Mouse (Mus musculus): ENCODE results near the gene Golph3.
"Not testable (repeated sequence)": the region's sequence is repeated elsewhere in the genome, so short reads cannot be mapped to it uniquely, and the experiment has no call there.

Gene Golph3

GRCm38 (mm10) chr15:12354281-12354810, 33.1 kb downstream of the Golph3 start:
- ATAC-seq (ENCODE audit: insufficient number of reproducible peaks, low FRiP score, low TSS enrichment): no peak

DNA sequence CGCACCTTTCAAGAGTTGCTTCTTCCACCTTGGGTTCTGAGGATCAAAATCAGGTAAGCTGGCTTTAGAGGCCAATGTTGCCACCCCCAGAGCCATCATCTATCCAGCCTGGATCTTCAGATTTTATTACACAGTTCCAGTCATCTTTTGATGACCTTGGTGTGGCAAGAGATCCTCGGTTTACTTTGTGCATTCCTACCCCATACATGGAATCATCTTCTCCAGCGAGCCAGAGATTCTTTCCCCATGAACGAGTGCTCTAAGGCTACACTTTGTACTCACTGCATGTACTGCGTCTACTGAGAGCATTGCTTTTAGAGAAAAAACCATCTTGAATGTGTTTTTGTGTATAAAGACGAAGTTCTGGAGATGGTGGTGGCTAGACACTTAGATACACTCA, 34.0 kb downstream of the Golph3 start:
- no peak for ATAC-seq (ENCODE audit: insufficient number of reproducible peaks, low FRiP score, low TSS enrichment)

- no peak for ATAC-seq (ENCODE audit: insufficient number of reproducible peaks, low FRiP score, low TSS enrichment)
Observed at GRCm38 (mm10) chr15:12355907-12356306, 34.7 kb downstream of the Golph3 start.

DNA sequence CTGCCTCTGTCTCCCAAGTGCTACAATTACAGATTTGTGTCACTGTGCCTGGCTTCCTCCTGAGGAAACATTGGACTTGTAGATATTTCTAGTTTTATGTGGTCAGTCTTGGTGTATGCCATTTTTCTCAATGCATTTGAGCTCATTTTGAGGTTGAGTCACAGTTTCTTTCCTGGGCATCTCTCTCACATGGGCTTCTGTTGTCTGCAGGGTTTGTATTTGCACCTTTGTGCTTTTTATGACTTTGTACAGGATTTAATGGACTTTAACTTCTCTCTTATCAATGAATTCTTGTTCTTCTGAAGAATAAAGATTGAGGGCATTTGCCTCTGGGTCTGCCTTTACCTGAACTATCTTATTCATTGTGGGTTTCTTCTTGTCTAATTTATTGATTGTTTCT, 36.2 kb downstream of the Golph3 start:
- ATAC-seq (ENCODE audit: insufficient number of reproducible peaks, low FRiP score, low TSS enrichment): no peak

DNA sequence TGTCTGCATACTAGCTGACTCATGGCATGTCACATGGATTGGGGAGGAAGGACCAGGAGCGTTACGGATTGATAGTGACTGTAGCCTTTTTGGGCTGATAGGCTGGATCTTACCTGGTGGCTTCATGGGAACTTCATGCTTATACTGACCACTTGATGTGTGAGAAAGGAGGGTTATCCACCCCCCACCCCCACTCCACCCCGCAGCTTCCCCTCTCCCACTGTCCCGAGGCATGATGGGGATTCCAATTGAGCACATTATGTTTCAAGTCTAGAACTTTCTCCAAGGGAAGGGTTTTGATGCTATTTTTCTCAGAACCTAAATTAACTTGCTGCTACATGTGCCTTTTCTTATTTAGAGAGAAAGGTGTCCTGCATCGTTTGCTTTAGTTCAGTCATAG, 37.1 kb downstream of the Golph3 start:
- ATAC-seq (ENCODE audit: insufficient number of reproducible peaks, low FRiP score, low TSS enrichment): no peak

DNA sequence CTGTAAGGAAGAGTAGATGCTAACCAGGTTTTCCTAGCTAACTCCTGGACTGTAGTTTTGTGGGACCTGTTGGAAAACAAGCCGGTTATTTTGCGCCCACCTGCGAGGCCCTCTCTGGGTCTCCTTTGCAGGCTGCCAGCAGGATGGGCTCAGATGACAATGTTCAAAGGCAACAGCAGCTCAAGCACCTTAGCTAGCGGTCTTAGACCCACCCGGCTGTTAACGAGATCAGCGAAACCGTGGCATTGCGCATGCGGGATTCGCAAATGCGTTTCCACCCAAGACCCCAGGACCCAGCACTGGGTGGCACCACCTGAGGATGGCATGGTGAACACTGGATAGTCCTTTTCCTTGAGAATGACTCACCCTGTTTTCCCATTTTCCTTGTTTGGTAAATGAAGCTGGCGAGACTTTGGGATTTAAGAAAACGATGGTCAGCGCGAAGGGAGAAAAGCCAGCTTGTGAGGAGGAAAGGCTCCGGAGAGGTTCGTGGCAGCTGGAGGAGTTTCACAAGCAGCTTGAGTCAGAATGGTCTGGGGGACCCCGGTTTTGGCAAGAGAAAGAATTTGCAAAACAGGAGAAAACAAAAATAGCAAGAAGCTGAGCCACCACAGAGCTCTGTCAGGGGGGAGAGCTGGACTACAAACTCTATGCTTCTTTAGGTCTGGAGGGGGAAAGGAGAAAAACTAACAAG, 39.4 kb downstream of the Golph3 start:
- no peak for ATAC-seq (ENCODE audit: insufficient number of reproducible peaks, low FRiP score, low TSS enrichment)

GRCm38 (mm10) chr15:12362001-12362700, 40.9 kb downstream of the Golph3 start:
- ATAC-seq (ENCODE audit: insufficient number of reproducible peaks, low FRiP score, low TSS enrichment): no peak

GRCm38 (mm10) chr15:12362701-12363040, 41.4 kb downstream of the Golph3 start:
- ATAC-seq (ENCODE audit: insufficient number of reproducible peaks, low FRiP score, low TSS enrichment): no peak

GRCm38 (mm10) chr15:12364096-12364495, 42.8 kb downstream of the Golph3 start:
- ATAC-seq (ENCODE audit: insufficient number of reproducible peaks, low FRiP score, low TSS enrichment): no peak

- ATAC-seq (ENCODE audit: insufficient number of reproducible peaks, low FRiP score, low TSS enrichment): no peak
Observed at GRCm38 (mm10) chr15:12365416-12366071, 44.3 kb downstream of the Golph3 start.

DNA sequence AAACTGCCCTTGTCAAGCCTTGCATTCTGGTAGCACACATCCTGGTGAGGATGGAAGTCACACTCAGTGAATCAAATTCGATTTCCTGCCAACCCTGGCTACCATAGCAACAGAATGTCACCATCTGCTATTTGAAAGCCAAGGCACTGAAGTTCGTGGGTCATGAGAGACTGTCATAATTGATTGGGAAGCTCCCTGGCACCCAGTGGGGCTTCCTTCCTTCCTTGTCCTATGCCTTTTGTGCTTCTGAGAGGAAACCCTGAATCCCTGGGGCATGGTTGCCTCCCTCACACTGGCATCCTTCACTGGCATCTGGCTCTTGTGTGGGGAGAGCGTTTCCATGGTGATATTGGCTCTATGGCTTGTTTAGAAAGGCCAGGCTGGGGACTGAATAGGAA, 44.8 kb downstream of the Golph3 start:
- ATAC-seq (ENCODE audit: insufficient number of reproducible peaks, low FRiP score, low TSS enrichment): peak; percentile 83

- not testable (repeated sequence) for ATAC-seq (ENCODE audit: insufficient number of reproducible peaks, low FRiP score, low TSS enrichment)
Observed at GRCm38 (mm10) chr15:12366580-12367305, 45.5 kb downstream of the Golph3 start.

- no peak for ATAC-seq (ENCODE audit: insufficient number of reproducible peaks, low FRiP score, low TSS enrichment)
Observed at GRCm38 (mm10) chr15:12367306-12368080, 46.2 kb downstream of the Golph3 start.

- no peak for ATAC-seq (ENCODE audit: insufficient number of reproducible peaks, low FRiP score, low TSS enrichment)
Observed at GRCm38 (mm10) chr15:12368357-12368756, 47.1 kb downstream of the Golph3 start.

DNA sequence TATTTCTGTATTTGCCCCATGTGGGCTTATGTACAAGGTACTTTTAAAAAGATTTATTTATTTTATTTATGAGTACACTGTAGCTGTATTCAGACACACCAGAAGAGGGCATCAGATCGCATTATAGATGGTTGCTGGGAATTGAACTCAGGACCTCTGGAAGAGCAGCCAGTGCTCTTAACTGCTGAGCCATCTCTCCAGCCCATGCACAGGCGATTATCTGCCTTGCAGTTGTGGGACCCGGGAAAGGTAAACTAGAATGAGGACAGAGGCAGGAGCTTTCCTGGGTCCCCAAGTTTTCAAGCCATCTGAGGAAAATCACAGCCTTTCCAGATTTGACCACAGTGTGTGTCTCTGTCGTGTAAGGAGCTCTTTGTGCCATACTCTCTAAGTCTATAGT, 47.6 kb downstream of the Golph3 start:
- ATAC-seq (ENCODE audit: insufficient number of reproducible peaks, low FRiP score, low TSS enrichment): no peak

DNA sequence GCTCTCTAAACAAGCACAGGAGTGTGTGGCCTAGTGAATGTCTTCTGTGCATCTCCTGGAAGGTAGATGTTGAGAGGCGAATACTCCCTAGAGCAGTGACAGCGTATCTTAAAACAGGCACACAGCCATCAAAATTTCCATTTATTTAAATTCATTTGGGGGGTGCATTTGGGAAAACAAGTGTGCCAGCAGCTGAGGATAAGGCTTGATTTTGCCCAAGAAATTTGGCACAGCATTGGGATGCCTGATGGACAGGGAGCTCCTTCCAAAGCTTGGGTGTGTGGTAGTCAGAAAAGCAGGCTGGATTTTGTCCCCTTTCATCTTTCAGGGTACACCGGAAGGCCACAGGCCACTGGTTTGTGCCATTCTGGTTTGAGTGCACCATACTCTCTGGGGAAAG, 48.8 kb downstream of the Golph3 start:
- ATAC-seq (ENCODE audit: insufficient number of reproducible peaks, low FRiP score, low TSS enrichment): no peak

- ATAC-seq (ENCODE audit: insufficient number of reproducible peaks, low FRiP score, low TSS enrichment): peak; percentile 56
Observed at GRCm38 (mm10) chr15:12371183-12371582, 49.9 kb downstream of the Golph3 start.

- no peak for ATAC-seq (ENCODE audit: insufficient number of reproducible peaks, low FRiP score, low TSS enrichment)
Observed at GRCm38 (mm10) chr15:12373496-12373895, 52.2 kb downstream of the Golph3 start.

GRCm38 (mm10) chr15:12373918-12374317, 52.7 kb downstream of the Golph3 start:
- ATAC-seq (ENCODE audit: insufficient number of reproducible peaks, low FRiP score, low TSS enrichment): no peak

DNA sequence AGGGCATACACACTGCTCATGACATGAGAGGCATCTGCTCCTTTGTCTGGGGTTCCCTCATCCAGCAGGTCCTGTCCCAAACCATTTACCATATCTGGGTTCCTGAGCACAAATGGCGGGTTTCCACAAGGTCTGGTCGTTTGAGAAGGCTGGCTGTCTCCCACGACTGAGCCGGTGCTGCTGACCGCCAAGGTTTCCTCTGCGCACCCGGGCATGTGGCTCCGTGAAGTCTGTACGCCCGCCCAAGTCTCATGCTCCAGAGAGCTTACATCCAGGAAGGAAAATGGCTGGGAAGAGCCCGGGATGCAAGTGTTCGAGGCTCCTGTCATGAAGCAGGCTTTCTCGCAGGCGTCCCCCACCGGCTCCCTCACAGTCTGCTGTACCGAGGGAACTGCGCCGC, 53.7 kb downstream of the Golph3 start:
- no peak for ATAC-seq (ENCODE audit: insufficient number of reproducible peaks, low FRiP score, low TSS enrichment)

Data from cerebellum, adult (tissue).